Mouse (Mus musculus) kidney, adult 2 months (tissue): ENCODE results near the gene Gm37240. TPM values are rescaled to one million over a fixed set of nuclear protein-coding genes. Genes with fewer than 3 reads are reported as not detected.

ENCODE experiments used
- DNase-seq: peaks from one replicate; pipeline ENCODE4 v3.0.0; 2021
- H3K27ac ChIP-seq: fragments of 200-500 bp; 2 replicates; pipeline ENCODE4 v1.5.1; 2012; ENCODE audit warnings: low read depth, low read length, control low read depth, inconsistent platforms; ENCODE audit not compliant: insufficient read depth
- H3K27me3 ChIP-seq: fragments of 200-500 bp; replicated peaks from 2 replicates; pipeline ENCODE4 v1.6.1; 2012; ENCODE audit warnings: mild to moderate bottlenecking, moderate library complexity, low read length, inconsistent platforms; ENCODE audit not compliant: control insufficient read depth, insufficient read depth
- H3K36me3 ChIP-seq: fragments of 200-500 bp; 2 replicates; pipeline ENCODE4 v1.6.1; 2012; ENCODE audit warnings: mild to moderate bottlenecking, moderate library complexity, low read length, inconsistent platforms; ENCODE audit not compliant: control insufficient read depth, insufficient read depth
- H3K4me1 ChIP-seq: fragments of 200-500 bp; 2 replicates; pipeline ENCODE4 v1.6.1; 2011; ENCODE audit warnings: low read length; ENCODE audit not compliant: control insufficient read depth, insufficient read depth
- H3K4me3 ChIP-seq: fragments of 200-500 bp; 2 replicates; pipeline ENCODE4 v1.5.1; 2011; ENCODE audit warnings: mild to moderate bottlenecking, low read depth, low read length, control low read depth; ENCODE audit not compliant: insufficient read depth
- CTCF ChIP-seq: fragments of 200-500 bp; conservative IDR thresholded peaks from 2 replicates; pipeline ENCODE4 v1.5.1; 2011; ENCODE audit warnings: low read depth, mild to moderate bottlenecking, control low read depth, low read length, moderate library complexity, mixed read lengths; ENCODE audit not compliant: insufficient read depth, insufficient read length
- POLR2A ChIP-seq: fragments of 200-500 bp; IDR thresholded peaks from one replicate; pipeline ENCODE4 v1.6.1; 2011; ENCODE audit warnings: low read depth, low read length, control low read depth
- WGBS: fragments of 180-500 bp; shearing (Covaris S2); methylation state at CpG from one replicate; pipeline ENCODE4 v1.1.7; 2018; 5-methylcytosine and 5-hydroxymethylcytosine counted together
- polyA plus RNA-seq: library from polyadenylated mRNA; depleted of rRNA; stranded (reverse); fragments of >200 nt; gene quantifications from 2 replicates; pipeline ENCODE4 v1.2.3, GENCODE M21; 2012

Gm37240 gene
- polyA plus RNA-seq, 1 experiment, result 5.5 TPM

DNA sequence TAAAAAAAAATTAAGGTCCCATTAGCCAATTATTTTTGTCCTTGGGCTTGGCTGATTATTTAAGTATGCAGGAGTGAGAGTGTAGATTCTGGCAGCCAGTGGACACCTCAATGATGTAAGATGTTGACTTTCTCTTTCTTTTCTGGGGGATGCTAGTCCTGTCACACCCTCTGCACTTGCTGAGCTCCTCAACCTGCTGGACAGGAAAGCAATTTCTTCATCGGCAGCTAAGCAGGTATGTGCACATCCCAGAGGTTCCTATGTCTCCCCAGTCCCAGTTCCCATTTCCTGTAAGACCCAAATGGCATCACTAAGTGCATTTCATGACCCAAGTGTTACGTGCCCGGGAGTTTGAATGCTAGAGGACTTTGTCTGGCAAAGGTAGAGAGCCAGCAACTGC is 242.5 kb downstream of the Gm37240 start:
- DNase-seq, result no peak
- 82% methylated on average over 3 of the region's 3 CpGs for WGBS

DNA sequence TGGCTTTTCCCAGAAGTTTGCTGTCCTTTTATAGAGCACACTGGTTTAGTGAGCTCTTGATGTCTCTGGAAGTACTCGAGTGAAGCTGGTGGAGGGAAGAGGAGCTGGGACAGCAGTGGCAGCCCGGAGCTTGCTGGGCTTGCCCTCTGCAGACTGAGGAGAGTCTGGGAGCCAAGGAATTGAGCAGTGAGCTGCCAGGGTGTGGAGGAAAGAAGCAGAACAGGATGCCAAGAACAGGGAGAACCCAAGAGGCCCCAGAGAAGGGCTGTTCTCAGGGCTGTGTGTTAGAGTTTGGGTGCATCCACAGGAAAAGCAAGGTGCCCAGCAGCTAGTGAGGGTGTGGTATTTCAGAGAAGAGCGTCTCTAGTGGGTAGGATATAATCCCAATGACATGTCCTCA is 245.6 kb downstream of the Gm37240 start:
- no peak for TF ChIP-seq CTCF
- no peak for TF ChIP-seq POLR2A
- no peak for DNase-seq
- 90% methylated on average over 3 of the region's 3 CpGs for WGBS
- Histone ChIP-seq H3K27ac (no peak overlapping the region), H3K4me3 (no peak overlapping the region), H3K36me3 (no peaks in the 10 kb centered on the region), H3K27me3 (no peaks in the 10 kb centered on the region), H3K4me1 (no peaks in the 10 kb centered on the region)

More for the DNA sequence above, 242.5 kb downstream of the Gm37240 start:
- Histone ChIP-seq H3K36me3 (no peaks in the 10 kb centered on the region), H3K4me1 (no peaks in the 10 kb centered on the region), H3K27me3 (no peaks in the 10 kb centered on the region), H3K4me3 (no peak overlapping the region), H3K27ac (no peak overlapping the region)
- TF ChIP-seq POLR2A (no peak), CTCF (no peak)

DNA sequence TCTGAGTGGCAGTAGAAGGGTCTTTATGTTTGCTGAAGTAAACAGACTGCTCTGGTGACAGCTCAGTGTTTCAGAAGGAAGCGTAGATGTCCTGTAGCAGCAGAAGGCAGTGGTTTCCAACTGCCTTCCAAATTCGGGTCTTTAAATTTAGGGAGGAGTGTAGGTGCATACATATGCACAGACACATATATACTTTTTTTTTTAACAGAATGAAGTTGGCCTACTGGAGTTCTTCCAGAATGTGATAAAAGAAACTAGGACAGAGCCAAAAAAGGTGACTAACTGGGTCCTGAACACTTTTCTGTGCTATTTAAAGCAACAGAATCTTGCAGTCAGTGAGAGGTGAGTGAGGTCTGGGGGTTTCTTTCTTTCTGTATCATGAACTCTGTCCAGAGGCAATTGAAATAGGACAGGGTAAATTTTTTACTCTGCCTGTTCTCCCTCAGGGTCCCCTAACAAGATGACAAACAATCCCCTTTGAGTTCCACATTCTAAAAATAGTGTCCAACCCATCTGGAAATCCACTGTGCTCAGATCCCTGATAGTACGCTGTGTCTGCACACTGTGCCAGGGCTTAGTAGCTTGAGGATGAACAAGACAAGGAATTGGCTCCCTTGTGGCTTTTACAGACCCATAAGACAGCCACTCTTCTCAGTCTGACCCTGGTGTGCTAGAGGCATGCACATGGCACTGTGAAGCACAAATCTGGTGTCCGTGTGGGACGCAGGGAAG is 250.4 kb downstream of the Gm37240 start:
- Histone ChIP-seq H3K4me1 (no peaks in the 10 kb centered on the region), H3K4me3 (no peak overlapping the region), H3K27me3 (no peaks in the 10 kb centered on the region), H3K36me3 (no peaks in the 10 kb centered on the region), H3K27ac (no peak overlapping the region)
- TF ChIP-seq POLR2A (no peak), CTCF (no peak)
- DNase-seq, result no peak
- WGBS, result 94% methylated on average over 5 of the region's 5 CpGs

DNA sequence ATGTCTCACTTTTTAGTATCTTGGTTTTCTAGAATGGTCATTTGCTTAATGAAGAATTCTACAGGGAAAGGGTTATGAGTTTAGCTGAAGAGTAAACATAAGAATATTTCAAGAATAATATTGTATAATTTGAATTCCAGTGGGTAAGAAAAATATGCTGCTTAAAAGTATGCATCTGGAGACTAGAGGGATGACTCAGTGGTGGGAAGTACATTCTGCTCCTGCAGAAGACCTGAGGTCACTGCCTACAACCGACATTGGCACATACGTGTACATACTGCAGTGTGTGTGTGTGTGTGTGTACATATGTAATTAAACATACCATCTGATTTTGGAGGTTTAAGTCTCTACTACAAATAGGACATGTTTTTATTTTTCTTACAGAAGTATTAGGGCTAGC is 251.7 kb downstream of the Gm37240 start:
- H3K27ac ChIP-seq, result no peak overlapping the region
- H3K36me3 ChIP-seq, result no peaks in the 10 kb centered on the region
- H3K4me3 ChIP-seq, result no peak overlapping the region
- TF ChIP-seq POLR2A (no peak), CTCF (no peak)
- DNase-seq, result no peak
- WGBS, result 88% methylated on average over 2 of the region's 2 CpGs
- H3K4me1 ChIP-seq, result no peaks in the 10 kb centered on the region
- H3K27me3 ChIP-seq, result no peaks in the 10 kb centered on the region

DNA sequence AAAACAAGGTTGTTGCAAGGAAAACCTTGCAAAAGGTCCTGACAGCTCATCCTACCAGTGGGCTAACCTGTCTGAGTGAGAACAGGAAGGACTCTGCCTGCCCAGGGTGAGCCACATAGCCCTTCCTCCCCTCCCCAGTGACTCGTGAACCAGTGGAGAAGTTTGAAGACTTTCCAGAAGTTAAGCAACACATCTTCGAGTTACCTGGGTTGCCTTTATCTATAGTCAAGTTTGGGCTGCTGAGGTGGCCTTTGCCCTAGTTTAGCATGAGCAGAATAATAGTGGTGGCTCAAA is 252.2 kb downstream of the Gm37240 start:
- DNase-seq, result no peak
- TF ChIP-seq CTCF, result no peak
- no peak for TF ChIP-seq POLR2A

DNA sequence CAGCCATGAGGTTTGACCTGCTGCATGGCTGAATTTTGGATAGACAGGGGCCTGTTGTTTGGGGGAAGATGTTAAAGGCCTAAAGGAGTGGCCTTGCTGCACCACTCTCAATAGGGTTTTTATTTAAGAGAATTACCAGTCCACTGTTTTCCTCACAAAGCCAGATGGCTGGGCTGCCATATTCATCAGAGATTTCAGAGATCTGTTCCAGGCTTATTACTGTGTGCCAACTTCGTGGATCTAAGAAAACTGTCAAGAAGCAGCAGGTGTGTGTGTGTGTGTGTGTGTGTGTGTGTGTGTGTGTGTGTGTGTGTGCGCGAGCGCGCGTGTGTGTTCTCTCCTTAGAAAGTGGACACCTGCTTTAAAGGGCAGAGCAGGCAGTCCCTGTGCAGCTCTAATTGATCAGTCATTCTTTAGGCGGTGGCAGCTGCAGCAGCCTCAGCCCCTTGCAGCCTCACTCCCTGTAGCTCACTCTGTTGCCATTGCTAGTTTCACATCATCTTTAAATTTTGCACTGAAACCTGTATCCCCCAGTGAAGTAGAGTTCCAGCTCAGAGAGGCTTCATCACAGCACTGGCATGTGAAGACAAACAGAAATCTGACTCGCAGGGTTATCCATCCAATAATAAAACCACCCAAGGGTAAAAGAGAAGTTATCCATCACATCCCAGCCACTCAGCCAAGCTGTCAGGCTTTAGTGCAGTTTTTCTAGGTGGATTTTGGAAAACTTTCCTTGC is 252.8 kb downstream of the Gm37240 start:
- Histone ChIP-seq H3K36me3 (no peaks in the 10 kb centered on the region), H3K4me3 (no peak overlapping the region), H3K27me3 (no peaks in the 10 kb centered on the region), H3K27ac (no peak overlapping the region), H3K4me1 (no peaks in the 10 kb centered on the region)
- TF ChIP-seq CTCF (no peak), POLR2A (no peak)
- 70% methylated on average over 8 of the region's 8 CpGs for WGBS
- no peak for DNase-seq

More for the DNA sequence above, 252.2 kb downstream of the Gm37240 start:
- WGBS, result 34% methylated on average over 2 of the region's 2 CpGs
- Histone ChIP-seq H3K27me3 (no peaks in the 10 kb centered on the region), H3K4me1 (no peaks in the 10 kb centered on the region), H3K4me3 (no peak overlapping the region), H3K36me3 (no peaks in the 10 kb centered on the region), H3K27ac (no peak overlapping the region)

DNA sequence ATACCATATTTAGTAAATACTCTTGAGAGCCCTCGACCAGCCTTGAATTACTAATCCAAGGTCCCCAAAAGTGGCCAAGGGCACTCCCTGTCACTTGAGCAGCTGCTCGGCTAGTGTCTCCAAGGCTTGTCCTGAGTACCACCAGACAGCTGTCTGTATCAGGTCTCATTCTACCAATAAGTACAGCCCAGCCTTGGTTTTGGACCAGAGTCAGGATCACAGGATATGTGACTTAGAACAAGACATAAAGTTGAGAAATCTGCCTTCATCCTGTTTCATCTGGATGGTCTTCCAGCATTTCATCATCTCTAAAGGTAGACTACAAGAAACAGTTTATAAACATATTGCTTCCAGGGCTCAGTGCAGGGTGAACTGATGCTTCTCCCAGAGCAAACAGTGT is 253.6 kb downstream of the Gm37240 start:
- Histone ChIP-seq H3K4me1 (no peaks in the 10 kb centered on the region), H3K4me3 (no peak overlapping the region), H3K27ac (no peak overlapping the region), H3K27me3 (no peaks in the 10 kb centered on the region), H3K36me3 (no peaks in the 10 kb centered on the region)
- no peak for TF ChIP-seq CTCF
- whole genome bisulfite sequencing, result 83% methylated on average over 2 of the region's 2 CpGs
- no peak for DNase-seq
